Mouse (Mus musculus): ENCODE data around the gene Slc25a51. TPM values are rescaled to one million over a fixed set of nuclear protein-coding genes. Genes with fewer than 3 reads are reported as not detected.

The Slc25a51 gene
- total and polyA plus RNA-seq, 3 experiments, result 27.6 to 44.7 (median 44.4) TPM

GRCm38 (mm10) chr4:45423406-45423805 is 14.8 kb upstream of the Slc25a51 start:
- in situ Hi-C loops (cut with MboI; ENCODE audit: low pct_ligation_motif_present, low pct_unique_long_range_greater_than_20kb, low sequenced_read_pairs) (no loop called here), dilution Hi-C loops (cut with MboI; ENCODE audit: extremely low pct_ligation_motif_present, extremely low pct_unique_long_range_greater_than_20kb, low sequenced_read_pairs) (no loop called here)
- H3K9ac ChIP-seq (ENCODE audit: insufficient read depth, low read depth), result no peak overlapping the region
- no peak overlapping the region for H3K4me3 ChIP-seq (replicated peaks in 1 of 3; ENCODE audit: low read depth in 2 of 3, low read length in 2 of 3, poor library complexity in 1 of 3)
- no peak overlapping the region for H3K4me2 ChIP-seq (ENCODE audit: insufficient read depth, low read depth, poor library complexity, severe bottlenecking)
- H3K27ac ChIP-seq (ENCODE audit: insufficient read depth, low read depth), result no peak overlapping the region
- H3K36me3 ChIP-seq (replicated peaks in 1 of 2; ENCODE audit: control insufficient read depth in 1 of 2, insufficient read depth in 1 of 2, low read length in 1 of 2), result peaks cover 0 to 56% of the 10 kb centered on the region in 2 experiments
- H3K9me3 ChIP-seq (replicated peaks; ENCODE audit: low read length), result no peaks in the 10 kb centered on the region
- no peak for TF ChIP-seq E2F4 (IDR thresholded peaks at IDR 0.05; ENCODE audit: insufficient replicate concordance, low read depth, low read length)
- no peak for TF ChIP-seq JUND (conservative IDR thresholded peaks at IDR 0.05; ENCODE audit: low read depth, low read length)
- TF ChIP-seq MAZ (IDR thresholded peaks at IDR 0.05; ENCODE audit: low read depth, low read length), result no peak
- no peak for TF ChIP-seq SMC3 (IDR thresholded peaks at IDR 0.05; ENCODE audit: low read depth, low read length)
- no peak for TF ChIP-seq POLR2AphosphoS2 (IDR thresholded peaks at IDR 0.05; ENCODE audit: low read depth, low read length)
- no peak for TF ChIP-seq IRF4 (IDR thresholded peaks at IDR 0.05; ENCODE audit: low read depth, low read length)
- no peak for TF ChIP-seq NELFE (IDR thresholded peaks at IDR 0.05; ENCODE audit: low read depth, low read length)
- TF ChIP-seq MYC (IDR thresholded peaks at IDR 0.05; ENCODE audit: low read depth, low read length), result no peak
- no peak for TF ChIP-seq UBTF (IDR thresholded peaks at IDR 0.05; ENCODE audit: low read depth, low read length)
- TF ChIP-seq ELF1 (IDR thresholded peaks at IDR 0.05; ENCODE audit: low read depth, low read length), result no peak
- no peak for TF ChIP-seq MEF2A (IDR thresholded peaks at IDR 0.05; ENCODE audit: borderline replicate concordance, low read depth, low read length)
- TF ChIP-seq TCF12 (IDR thresholded peaks at IDR 0.05; ENCODE audit: low read depth, low read length), result no peak
- TF ChIP-seq ZMIZ1 (IDR thresholded peaks at IDR 0.05; ENCODE audit: low read depth, low read length), result no peak
- DNase-seq (ENCODE audit: extremely low read depth), result no peak
- H3K4me1 ChIP-seq (ENCODE audit: control insufficient read depth in 1 of 2, insufficient read depth in 2 of 2), result peaks cover 19 to 56% of the 10 kb centered on the region in 2 experiments
- H3K79me2 ChIP-seq (replicated peaks; ENCODE audit: control insufficient read depth, extremely low read depth, insufficient read depth, poor library complexity, severe bottlenecking), result no peaks in the 10 kb centered on the region
- no peaks in the 10 kb centered on the region for H3K27me3 ChIP-seq (replicated peaks)

- H3K4me2 ChIP-seq (ENCODE audit: insufficient read depth, low read depth, poor library complexity, severe bottlenecking), result no peak overlapping the region
- dilution Hi-C loops (cut with MboI; ENCODE audit: extremely low pct_ligation_motif_present, extremely low pct_unique_long_range_greater_than_20kb, low sequenced_read_pairs), result no loop called here
Measured at GRCm38 (mm10) chr4:45422640-45423039, 14.1 kb upstream of the Slc25a51 start.

More at GRCm38 (mm10) chr4:45422640-45423039, 14.1 kb upstream of the Slc25a51 start:
- Histone ChIP-seq H3K36me3 (replicated peaks in 1 of 2; ENCODE audit: control insufficient read depth in 1 of 2, insufficient read depth in 1 of 2, low read length in 1 of 2) (peaks cover 0 to 50% of the 10 kb centered on the region in 2 experiments), H3K4me1 (ENCODE audit: control insufficient read depth in 1 of 2, insufficient read depth in 2 of 2) (peaks cover 23 to 57% of the 10 kb centered on the region in 2 experiments), H3K9me3 (replicated peaks; ENCODE audit: low read length) (no peaks in the 10 kb centered on the region), H3K27me3 (replicated peaks) (no peaks in the 10 kb centered on the region), H3K79me2 (replicated peaks; ENCODE audit: control insufficient read depth, extremely low read depth, insufficient read depth, poor library complexity, severe bottlenecking) (no peaks in the 10 kb centered on the region), H3K4me3 (replicated peaks in 1 of 3; ENCODE audit: low read depth in 2 of 3, low read length in 2 of 3, poor library complexity in 1 of 3) (no peak overlapping the region), H3K9ac (ENCODE audit: insufficient read depth, low read depth) (no peak overlapping the region), H3K27ac (ENCODE audit: insufficient read depth, low read depth) (no peak overlapping the region)
- in situ Hi-C loops (cut with MboI; ENCODE audit: low pct_ligation_motif_present, low pct_unique_long_range_greater_than_20kb, low sequenced_read_pairs), result no loop called here
- TF ChIP-seq POLR2AphosphoS2 (IDR thresholded peaks at IDR 0.05; ENCODE audit: low read depth, low read length), result no peak
- TF ChIP-seq RCOR1 (conservative IDR thresholded peaks at IDR 0.05; ENCODE audit: low read depth, low read length), result no peak
- TF ChIP-seq PAX5 (IDR thresholded peaks at IDR 0.05; ENCODE audit: low read length), result no peak
- TF ChIP-seq MAFK (IDR thresholded peaks at IDR 0.05; ENCODE audit: insufficient replicate concordance, low read length), result no peak
- no peak for TF ChIP-seq POLR2A (IDR thresholded peaks at IDR 0.05; ENCODE audit: low read depth, low read length)
- TF ChIP-seq TCF12 (IDR thresholded peaks at IDR 0.05; ENCODE audit: low read depth, low read length), result no peak
- TF ChIP-seq JUN (IDR thresholded peaks at IDR 0.05; ENCODE audit: insufficient read depth, low read depth, low read length), result no peak
- TF ChIP-seq SIN3A (IDR thresholded peaks at IDR 0.05; ENCODE audit: low read length), result no peak
- no peak for TF ChIP-seq CHD1 (IDR thresholded peaks at IDR 0.05; ENCODE audit: low read depth, low read length)
- TF ChIP-seq RAD21 (IDR thresholded peaks at IDR 0.05; ENCODE audit: low read depth, low read length), result no peak
- no peak for TF ChIP-seq BHLHE40 (IDR thresholded peaks at IDR 0.05; ENCODE audit: low read depth, low read length)
- TF ChIP-seq MXI1 (IDR thresholded peaks at IDR 0.05; ENCODE audit: low read depth, low read length), result no peak
- no peak for TF ChIP-seq MEF2A (IDR thresholded peaks at IDR 0.05; ENCODE audit: borderline replicate concordance, low read depth, low read length)
- no peak for TF ChIP-seq MYC (IDR thresholded peaks at IDR 0.05; ENCODE audit: low read depth, low read length)
- no peak for TF ChIP-seq MAZ (IDR thresholded peaks at IDR 0.05; ENCODE audit: low read depth, low read length)
- TF ChIP-seq IRF4 (IDR thresholded peaks at IDR 0.05; ENCODE audit: low read depth, low read length), result no peak
- no peak for TF ChIP-seq CTCF (conservative IDR thresholded peaks at IDR 0.05 in 1 of 2, IDR thresholded peaks at IDR 0.05 in 1 of 2; ENCODE audit: low read depth in 2 of 2, low read length in 2 of 2)
- no peak for DNase-seq (ENCODE audit: extremely low read depth)

Measured in CH12.LX (cell line).